Mouse (Mus musculus) bone marrow macrophage, adult 2 months (primary cell): Measurements from ENCODE around the gene Flt3.

Experiments used
- CTCF ChIP-seq: IDR thresholded peaks from 2 replicates; pipeline ENCODE4 v1.5.1; 2012; ENCODE audit warnings: low read depth, mild to moderate bottlenecking, low read length, moderate library complexity
- POLR2A ChIP-seq: IDR thresholded peaks from 2 replicates; pipeline ENCODE4 v1.6.1; 2012; ENCODE audit warnings: mild to moderate bottlenecking, low read depth, low read length, borderline replicate concordance

- TF ChIP-seq CTCF (no peak), POLR2A (no peak)
These were observed 59.4 kb downstream of the Flt3 start for GRCm38 (mm10) chr5:147340741-147341414.
